ENCODE assay signal across 12 mouse cellular contexts in the genomic region with DNA sequence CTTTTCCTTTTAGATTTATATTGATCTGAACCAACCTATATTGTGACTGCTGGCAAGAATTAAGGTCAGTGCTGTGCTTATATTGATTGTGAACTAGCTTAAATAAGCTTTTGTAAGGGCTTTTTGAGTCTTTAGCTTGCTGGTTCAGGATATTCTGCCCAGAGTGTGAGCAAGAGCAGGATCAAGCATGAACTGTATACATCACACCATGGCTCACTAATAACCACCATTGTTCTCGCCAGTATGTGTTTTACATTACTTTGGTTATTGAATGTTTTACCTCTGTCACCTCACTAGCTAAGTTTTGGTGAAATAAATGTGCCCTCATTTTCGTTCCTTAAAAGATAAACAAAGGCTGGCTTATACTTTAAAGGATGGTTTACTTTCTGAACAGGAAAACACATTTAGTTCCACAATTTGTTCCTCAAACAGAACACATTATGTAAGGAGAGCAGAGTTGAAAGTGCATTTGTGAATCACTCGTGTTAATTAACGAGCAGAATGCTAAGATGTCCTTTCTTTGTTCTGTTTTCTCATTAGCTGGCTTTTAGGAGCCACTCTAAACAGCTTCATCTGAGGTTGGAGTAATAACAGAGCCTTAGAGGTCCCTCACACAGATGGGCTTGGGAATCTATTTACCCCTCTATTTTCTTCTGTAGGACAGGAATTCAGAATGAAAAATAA.
DNase-seq lines count a peak whose midpoint lies in the region; ATAC-seq and TF ChIP-seq lines count a peak whose summit lies in the region.
"Had no signal": no experiment of that assay in that cellular context is flagged by ENCODE, and none has a peak within 500 bp of the region (broad histone marks: within the 10 kb centered on the region; RNA-seq: fewer than 3 reads in every experiment).

No protein-coding gene starts in this region.

- no peak for TF ChIP-seq EP300 in liver, postnatal 0 days (IDR thresholded peaks at IDR 0.05; ENCODE audit: low read depth)

- no peak for DNase-seq in kidney, postnatal 25 days
- DNase-seq in liver, postnatal 0 days = no peak
- DNase-seq in frontal cortex, postnatal 14 days (ENCODE audit: low spot score in 2 of 2) = no peak
- DNase-seq in lung, postnatal 25 days (ENCODE audit: low spot score) = no peak
- no peak for DNase-seq in yolk sac, embryonic 10.5 days (ENCODE audit: low spot score)
- DNase-seq: cerebellum, postnatal 10 days; spleen, adult 18-20 months had no signal

- H3K4me3 ChIP-seq in kidney, embryonic 15.5 days (replicated peaks) = no peak overlapping the region
- no peak overlapping the region for H3K4me3 ChIP-seq in hindbrain, embryonic 15.5 days
- H3K4me3 ChIP-seq in liver, postnatal 0 days (ENCODE audit: low read depth, low read length) = 0 out of 2 replicates have a peak overlapping the region, but pooled peaks have one; percentile 15
- H3K4me3 ChIP-seq in stomach, embryonic 15.5 days (replicated peaks) = no peak overlapping the region
- H3K4me3 ChIP-seq: left cerebral cortex, adult 2 months had no signal

- no peak for TF ChIP-seq CTCF in liver, postnatal 0 days (IDR thresholded peaks at IDR 0.05; ENCODE audit: low read depth)

- H3K9me3 ChIP-seq in kidney, embryonic 15.5 days (replicated peaks) = no peaks in the 10 kb centered on the region
- no peaks in the 10 kb centered on the region for H3K9me3 ChIP-seq in hindbrain, embryonic 15.5 days
- no peaks in the 10 kb centered on the region for H3K9me3 ChIP-seq in liver, postnatal 0 days (ENCODE audit: low read length)
- H3K9me3 ChIP-seq in stomach, embryonic 15.5 days = no peaks in the 10 kb centered on the region

- 30% methylated on average over 4 of the region's 4 CpGs for WGBS in kidney, embryonic 15.5 days
- WGBS in hindbrain, embryonic 15.5 days = 40% methylated on average over 4 of the region's 4 CpGs
- 32% methylated on average over 4 of the region's 4 CpGs for WGBS in liver, postnatal 0 days (ENCODE audit: insufficient replicate concordance)
- WGBS in stomach, embryonic 15.5 days = 15% methylated on average over 4 of the region's 4 CpGs

- peak; percentile 37; the same call in 1 of the 2 replicates for ATAC-seq in kidney, embryonic 15.5 days (replicated peaks; ENCODE audit: low FRiP score)
- no peak for ATAC-seq in hindbrain, embryonic 15.5 days (ENCODE audit: low FRiP score, low read depth)
- ATAC-seq in liver, postnatal 0 days = peak; percentile 17; the same call in 1 of the 2 replicates
- ATAC-seq in stomach, embryonic 15.5 days (ENCODE audit: insufficient read depth, low FRiP score, low read depth) = no peak; the same call in 1 of the 2 replicates

- peak overlapping the region; percentile 67 for H3K27ac ChIP-seq in kidney, embryonic 15.5 days
- 0 out of 2 replicates have a peak overlapping the region, but pooled peaks have one; percentile 14 for H3K27ac ChIP-seq in hindbrain, embryonic 15.5 days (replicated peaks)
- H3K27ac ChIP-seq in liver, postnatal 0 days (ENCODE audit: low read depth) = peak overlapping the region; percentile 81
- peak overlapping the region; percentile 31; the same call in 1 of the 2 replicates for H3K27ac ChIP-seq in stomach, embryonic 15.5 days
- H3K27ac ChIP-seq: left cerebral cortex, adult 2 months; macrophage had no signal

- H3K9ac ChIP-seq in kidney, embryonic 15.5 days = no peak overlapping the region
- no peak overlapping the region for H3K9ac ChIP-seq in hindbrain, embryonic 15.5 days
- no peak overlapping the region for H3K9ac ChIP-seq in liver, postnatal 0 days (replicated peaks)
- no peak overlapping the region for H3K9ac ChIP-seq in stomach, embryonic 15.5 days

- 0 out of 2 replicates have a peak, but pooled peaks cover 2% of the 10 kb centered on the region for H3K4me1 ChIP-seq in kidney, embryonic 15.5 days
- H3K4me1 ChIP-seq in hindbrain, embryonic 15.5 days (replicated peaks) = peaks cover 23% of the 10 kb centered on the region
- H3K4me1 ChIP-seq in liver, postnatal 0 days (ENCODE audit: insufficient read depth) = no peaks in the 10 kb centered on the region
- H3K4me1 ChIP-seq in stomach, embryonic 15.5 days = no peaks in the 10 kb centered on the region

- H3K36me3 ChIP-seq in kidney, embryonic 15.5 days = no peaks in the 10 kb centered on the region
- peaks cover 10% of the 10 kb centered on the region for H3K36me3 ChIP-seq in hindbrain, embryonic 15.5 days
- no peaks in the 10 kb centered on the region for H3K36me3 ChIP-seq in liver, postnatal 0 days (replicated peaks; ENCODE audit: insufficient read depth, low read length)
- no peaks in the 10 kb centered on the region for H3K36me3 ChIP-seq in stomach, embryonic 15.5 days

- H3K4me2 ChIP-seq in kidney, embryonic 15.5 days = peak overlapping the region; percentile 19; the same call in 1 of the 2 replicates
- H3K4me2 ChIP-seq in hindbrain, embryonic 15.5 days = no peak overlapping the region
- H3K4me2 ChIP-seq in liver, postnatal 0 days (ENCODE audit: low read depth, low read length) = peak overlapping the region; percentile 50
- H3K4me2 ChIP-seq in stomach, embryonic 15.5 days = peak overlapping the region; percentile 36; the same call in 1 of the 2 replicates

- H3K27me3 ChIP-seq in kidney, embryonic 15.5 days = no peaks in the 10 kb centered on the region
- H3K27me3 ChIP-seq in hindbrain, embryonic 15.5 days = no peaks in the 10 kb centered on the region
- no peaks in the 10 kb centered on the region for H3K27me3 ChIP-seq in liver, postnatal 0 days (ENCODE audit: insufficient read depth, low read length)
- no peaks in the 10 kb centered on the region for H3K27me3 ChIP-seq in stomach, embryonic 15.5 days (replicated peaks)

Comparison
In these comparisons a context has a peak if more than half of its experiments do, and no peak if none do; other contexts are left out.
1. ATAC-seq: peak in kidney, embryonic 15.5 days (single experiment) and liver, postnatal 0 days (single experiment); none in hindbrain, embryonic 15.5 days (single experiment) and stomach, embryonic 15.5 days (single experiment).
2. H3K27ac ChIP-seq: peak in every context shown above with its lines; median percentile 81 in liver, postnatal 0 days; 67 in kidney, embryonic 15.5 days; 31 in stomach, embryonic 15.5 days; 14 in hindbrain, embryonic 15.5 days.